Mouse (Mus musculus): ENCODE measurements around the gene Hif3a.

DNA sequence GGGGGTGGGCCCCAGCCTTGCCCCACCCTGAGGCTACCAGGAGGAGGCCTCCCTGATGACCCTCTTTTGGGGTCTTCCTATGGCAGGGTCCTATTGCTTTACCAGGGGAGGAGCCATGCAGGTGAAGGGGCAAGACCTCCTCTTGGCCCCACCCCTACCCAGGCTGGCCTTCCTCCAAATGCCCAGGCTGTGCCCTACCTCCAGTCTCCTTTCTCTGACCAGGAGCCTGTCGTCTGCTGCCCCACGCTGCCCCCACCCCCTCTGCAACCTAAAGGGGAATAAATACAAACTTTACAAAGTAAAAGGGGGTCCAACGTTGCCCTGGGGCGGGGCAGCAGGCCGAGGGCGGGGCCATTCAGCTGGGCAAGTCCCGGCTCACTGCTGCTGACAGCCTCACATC lies 57.5 kb downstream of the Hif3a start:
- TF ChIP-seq POLR2A (IDR thresholded peaks at IDR 0.05; ENCODE audit: insufficient read depth, low read depth, low read length) (no peak), CTCF (IDR thresholded peaks at IDR 0.05; ENCODE audit: insufficient read depth, low read depth, low read length) (no peak)

Data from olfactory bulb, adult 2 months (tissue).